Mouse (Mus musculus): ENCODE data around the gene Tjp1.

The Tjp1 gene

GRCm38 (mm10) chr7:65486259-65486681 lies 41.3 kb downstream of the Tjp1 start:
- no peak for DNase-seq (ENCODE audit: low read depth)

GRCm38 (mm10) chr7:65484170-65484778 lies 43.3 kb downstream of the Tjp1 start:
- DNase-seq (ENCODE audit: low read depth), result no peak

GRCm38 (mm10) chr7:65482216-65482615 lies 45.4 kb downstream of the Tjp1 start:
- DNase-seq (ENCODE audit: low read depth), result no peak

GRCm38 (mm10) chr7:65472048-65472447 lies 55.5 kb downstream of the Tjp1 start:
- DNase-seq (ENCODE audit: low read depth), result no peak

- DNase-seq (ENCODE audit: low read depth), result no peak
These were observed 56.2 kb downstream of the Tjp1 start for GRCm38 (mm10) chr7:65471406-65471805.

GRCm38 (mm10) chr7:65470214-65470613 lies 57.4 kb downstream of the Tjp1 start:
- DNase-seq (ENCODE audit: low read depth), result no peak

GRCm38 (mm10) chr7:65469666-65470065 lies 57.9 kb downstream of the Tjp1 start:
- DNase-seq (ENCODE audit: low read depth), result no peak

GRCm38 (mm10) chr7:65468191-65468590 lies 59.4 kb downstream of the Tjp1 start:
- DNase-seq (ENCODE audit: low read depth), result no peak

- DNase-seq (ENCODE audit: low read depth), result no peak
These were observed 60.1 kb downstream of the Tjp1 start for GRCm38 (mm10) chr7:65467306-65468021.

GRCm38 (mm10) chr7:65466137-65466536 lies 61.4 kb downstream of the Tjp1 start:
- DNase-seq (ENCODE audit: low read depth), result no peak

GRCm38 (mm10) chr7:65464518-65465037 lies 63.0 kb downstream of the Tjp1 start:
- DNase-seq (ENCODE audit: low read depth), result no peak

- no peak for DNase-seq (ENCODE audit: low read depth)
These were observed 64.1 kb downstream of the Tjp1 start for GRCm38 (mm10) chr7:65463438-65463837.

GRCm38 (mm10) chr7:65461412-65461811 lies 66.2 kb downstream of the Tjp1 start:
- DNase-seq (ENCODE audit: low read depth), result no peak

- no peak for DNase-seq (ENCODE audit: low read depth)
These were observed 67.4 kb downstream of the Tjp1 start for GRCm38 (mm10) chr7:65460196-65460595.

- DNase-seq (ENCODE audit: low read depth), result no peak
These were observed 71.5 kb downstream of the Tjp1 start for GRCm38 (mm10) chr7:65456031-65456430.

- no peak for DNase-seq (ENCODE audit: low read depth)
These were observed 72.4 kb downstream of the Tjp1 start for GRCm38 (mm10) chr7:65455208-65455607.

GRCm38 (mm10) chr7:65454269-65454668 lies 73.3 kb downstream of the Tjp1 start:
- no peak for DNase-seq (ENCODE audit: low read depth)

GRCm38 (mm10) chr7:65452246-65452645 lies 75.3 kb downstream of the Tjp1 start:
- no peak for DNase-seq (ENCODE audit: low read depth)

GRCm38 (mm10) chr7:65450158-65450557 lies 77.4 kb downstream of the Tjp1 start:
- no peak for DNase-seq (ENCODE audit: low read depth)

GRCm38 (mm10) chr7:65441505-65441904 lies 86.1 kb downstream of the Tjp1 start:
- no peak for DNase-seq (ENCODE audit: low read depth)

GRCm38 (mm10) chr7:65439518-65439917 lies 88.1 kb downstream of the Tjp1 start:
- DNase-seq (ENCODE audit: low read depth), result no peak

- no peak for DNase-seq (ENCODE audit: low read depth)
These were observed 89.4 kb downstream of the Tjp1 start for GRCm38 (mm10) chr7:65438146-65438545.

- no peak for DNase-seq (ENCODE audit: low read depth)
These were observed 90.7 kb downstream of the Tjp1 start for GRCm38 (mm10) chr7:65436921-65437320.

Measured in induced T-regulatory cell, adult 2 months (primary cell).